Mouse (Mus musculus): Measurements from ENCODE around the gene Coq8b. TPM values are rescaled to one million over a fixed set of nuclear protein-coding genes. Genes with fewer than 3 reads are reported as not detected.

Coq8b gene
- polyA plus RNA-seq, 1 experiment from 2014 or later = 24.3 TPM

GRCm38 (mm10) chr7:27300801-27301200, 68.0 kb downstream of the Coq8b start:
- no peak for ATAC-seq (ENCODE audit: low FRiP score)
- Histone ChIP-seq H3K27me3 (peaks cover 9% of the 10 kb centered on the region), H3K27ac (no peak overlapping the region), H3K36me3 (no peaks in the 10 kb centered on the region), H3K4me3 (no peak overlapping the region), H3K9ac (no peak overlapping the region), H3K4me1 (no peaks in the 10 kb centered on the region), H3K9me3 (replicated peaks) (no peaks in the 10 kb centered on the region), H3K4me2 (replicated peaks) (no peak overlapping the region)
- 82% methylated on average over 5 of the region's 5 CpGs for WGBS

DNA sequence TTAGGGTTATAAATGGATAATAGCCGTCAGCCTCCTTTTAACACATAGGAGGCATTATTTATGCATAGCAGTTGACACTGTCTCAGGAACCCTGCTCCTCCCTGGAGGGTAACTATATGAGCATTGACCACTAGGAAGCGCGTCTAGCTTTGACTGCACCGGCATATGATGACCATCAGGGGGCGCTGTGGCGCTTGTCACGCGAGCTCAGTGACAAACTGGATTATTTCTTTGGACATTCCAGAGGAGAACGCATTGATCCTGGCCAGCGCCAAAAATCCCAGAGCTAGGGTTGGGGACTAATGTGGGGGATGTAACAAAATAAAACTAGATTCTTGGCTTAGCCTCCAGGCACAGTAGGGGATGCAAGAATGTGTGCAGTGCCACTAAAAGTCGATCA, 69.3 kb downstream of the Coq8b start:
- H3K4me1 ChIP-seq = no peaks in the 10 kb centered on the region
- ATAC-seq (ENCODE audit: low FRiP score) = no peak
- WGBS = 12% methylated on average over 11 of the region's 11 CpGs
- H3K27me3 ChIP-seq = peaks cover 13% of the 10 kb centered on the region
- no peaks in the 10 kb centered on the region for H3K9me3 ChIP-seq (replicated peaks)
- H3K4me3 ChIP-seq = no peak overlapping the region
- H3K36me3 ChIP-seq = no peaks in the 10 kb centered on the region
- H3K4me2 ChIP-seq (replicated peaks) = no peak overlapping the region
- H3K27ac ChIP-seq = no peak overlapping the region
- no peak overlapping the region for H3K9ac ChIP-seq

- H3K4me3 ChIP-seq = no peak overlapping the region
- peaks cover 23% of the 10 kb centered on the region for H3K27me3 ChIP-seq
- H3K4me1 ChIP-seq = peaks cover 8% of the 10 kb centered on the region
- 91% methylated on average over 17 of the region's 17 CpGs for WGBS
- no peak overlapping the region for H3K4me2 ChIP-seq (replicated peaks)
- no peaks in the 10 kb centered on the region for H3K9me3 ChIP-seq (replicated peaks)
- no peak for ATAC-seq (ENCODE audit: low FRiP score)
- H3K9ac ChIP-seq = no peak overlapping the region
- no peaks in the 10 kb centered on the region for H3K36me3 ChIP-seq
- H3K27ac ChIP-seq = no peak overlapping the region
These were observed 72.4 kb downstream of the Coq8b start for GRCm38 (mm10) chr7:27305091-27305730.

GRCm38 (mm10) chr7:27306161-27307160, 73.6 kb downstream of the Coq8b start:
- Histone ChIP-seq H3K9ac (no peak overlapping the region), H3K4me3 (no peak overlapping the region), H3K27ac (no peak overlapping the region), H3K4me1 (peaks cover 14% of the 10 kb centered on the region), H3K9me3 (replicated peaks) (no peaks in the 10 kb centered on the region), H3K4me2 (replicated peaks) (no peak overlapping the region), H3K36me3 (no peaks in the 10 kb centered on the region), H3K27me3 (peaks cover 36% of the 10 kb centered on the region)
- 75% methylated on average over 24 of the region's 24 CpGs for WGBS
- no peak for ATAC-seq (ENCODE audit: low FRiP score)

DNA sequence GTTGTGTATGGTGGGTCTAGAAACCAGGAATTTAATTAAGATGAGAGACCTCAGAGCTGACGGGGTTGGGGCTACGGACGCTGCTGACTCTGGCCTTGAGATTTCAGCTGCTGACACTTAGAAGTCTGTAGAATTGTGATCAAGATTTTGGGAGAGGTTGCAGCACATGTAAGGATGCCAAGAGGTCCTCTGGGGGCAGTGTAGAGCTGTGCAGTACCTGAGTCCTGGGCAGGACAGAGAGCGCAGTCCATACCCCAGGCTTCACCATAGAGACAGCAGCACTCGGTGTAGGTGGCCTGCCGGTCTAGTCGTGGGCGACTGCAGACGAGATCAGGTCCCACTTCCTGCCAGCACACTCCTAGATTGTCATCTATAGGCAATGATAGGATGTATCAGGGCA, 74.7 kb downstream of the Coq8b start:
- Histone ChIP-seq H3K9ac (no peak overlapping the region), H3K27ac (no peak overlapping the region), H3K4me1 (peaks cover 14% of the 10 kb centered on the region), H3K4me3 (no peak overlapping the region), H3K36me3 (no peaks in the 10 kb centered on the region), H3K27me3 (peaks cover 32% of the 10 kb centered on the region), H3K9me3 (replicated peaks) (no peaks in the 10 kb centered on the region), H3K4me2 (replicated peaks) (no peak overlapping the region)
- no peak for ATAC-seq (ENCODE audit: low FRiP score)
- 60% methylated on average over 9 of the region's 9 CpGs for WGBS

MicroRNAs within 50 kb of the gene (microRNA counts, 519-probe panel; counts per million panel counts)
- microRNA mmu-miR-1191 = 470 counts per million, percentile 58 among the panel's probes with 10 or more counts

Small RNA genes within 50 kb of the gene (microRNA-seq; reads per million reads assigned to microRNA genes)
- gene Mir1191 = 4.3 reads per million, percentile 9 among the genes with 10 or more reads in this experiment

Other genes starting within 250 kb of the Coq8b start
- gene Cyp2a12, start 203.9 kb upstream of the Coq8b start, polyA plus RNA-seq (2016; fragmentation: Nextera tagmentation; extraction: Ambion mirVana) = not detected in 2 replicates
- gene Cyp2f2, start 113.1 kb upstream of the Coq8b start, polyA plus RNA-seq (2016; fragmentation: Nextera tagmentation; extraction: Ambion mirVana) = not detected in 2 replicates
- 0.13 and 0.18 TPM in 2 replicates for gene Cyp2t4, start 79.3 kb upstream of the Coq8b start, polyA plus RNA-seq (2016; fragmentation: Nextera tagmentation; extraction: Ambion mirVana)
- 95.0 and 102 TPM in 2 replicates for gene Egln2, start 66.2 kb upstream of the Coq8b start, polyA plus RNA-seq (2016; fragmentation: Nextera tagmentation; extraction: Ambion mirVana)
- gene Rab4b, start 54.1 kb upstream of the Coq8b start, polyA plus RNA-seq (2016; fragmentation: Nextera tagmentation; extraction: Ambion mirVana) = 86.6 and 101 TPM in 2 replicates
- gene Gm21983, start 51.9 kb upstream of the Coq8b start, polyA plus RNA-seq (2016; fragmentation: Nextera tagmentation; extraction: Ambion mirVana) = 0.85 and 1.9 TPM in 2 replicates
- gene Mia, start 51.9 kb upstream of the Coq8b start, polyA plus RNA-seq (2016; fragmentation: Nextera tagmentation; extraction: Ambion mirVana) = 20.0 and 25.6 TPM in 2 replicates
- 3.2 and 3.9 TPM in 2 replicates for gene BC024978, start 37.2 kb upstream of the Coq8b start, polyA plus RNA-seq (2016; fragmentation: Nextera tagmentation; extraction: Ambion mirVana)
- 233 and 254 TPM in 2 replicates for gene Snrpa, start 36.8 kb upstream of the Coq8b start, polyA plus RNA-seq (2016; fragmentation: Nextera tagmentation; extraction: Ambion mirVana)
- gene Itpkc, start 4.4 kb upstream of the Coq8b start, polyA plus RNA-seq (2016; fragmentation: Nextera tagmentation; extraction: Ambion mirVana) = 10.2 and 10.7 TPM in 2 replicates
- 60.2 and 63.0 TPM in 2 replicates for gene Numbl, start 25.4 kb downstream of the Coq8b start, polyA plus RNA-seq (2016; fragmentation: Nextera tagmentation; extraction: Ambion mirVana)
- 8.7 and 8.9 TPM in 2 replicates for gene Ltbp4, start 104.7 kb downstream of the Coq8b start, polyA plus RNA-seq (2016; fragmentation: Nextera tagmentation; extraction: Ambion mirVana)
- gene Shkbp1, start 123.0 kb downstream of the Coq8b start, polyA plus RNA-seq (2016; fragmentation: Nextera tagmentation; extraction: Ambion mirVana) = 72.4 and 76.2 TPM in 2 replicates
- gene Gm20479, start 124.4 kb downstream of the Coq8b start, polyA plus RNA-seq (2016; fragmentation: Nextera tagmentation; extraction: Ambion mirVana) = 0.43 and 0.59 TPM in 2 replicates
- gene Sptbn4, start 214.7 kb downstream of the Coq8b start, polyA plus RNA-seq (2016; fragmentation: Nextera tagmentation; extraction: Ambion mirVana) = 0.90 and 1.1 TPM in 2 replicates
- gene Blvrb, start 215.0 kb downstream of the Coq8b start, polyA plus RNA-seq (2016; fragmentation: Nextera tagmentation; extraction: Ambion mirVana) = 26.6 and 27.3 TPM in 2 replicates
- gene Sertad3, start 240.7 kb downstream of the Coq8b start, polyA plus RNA-seq (2016; fragmentation: Nextera tagmentation; extraction: Ambion mirVana) = 20.8 and 22.3 TPM in 2 replicates